Mouse (Mus musculus): Measurements from ENCODE around the gene Pdss2. TPM values are rescaled to one million over a fixed set of nuclear protein-coding genes. Genes with fewer than 3 reads are reported as not detected.
A peak's percentile ranks its signal among the peaks of the same experiment; 100 is the strongest.

Pdss2 gene
- polyA plus RNA-seq, 1 experiment from 2014 or later = 8.0 TPM

- TF ChIP-seq CTCF (IDR thresholded peaks at IDR 0.05; ENCODE audit: low read depth) = no peak
- no peak overlapping the region for H3K9ac ChIP-seq (ENCODE audit: low read depth, low read length)
- no peaks in the 10 kb centered on the region for H3K36me3 ChIP-seq (ENCODE audit: control insufficient read depth, insufficient read depth)
- 90% methylated on average over 6 of the region's 6 CpGs for WGBS
- H3K4me1 ChIP-seq (replicated peaks; ENCODE audit: control insufficient read depth, insufficient read depth, low read length) = 0 out of 2 replicates have a peak, but pooled peaks cover 3% of the 10 kb centered on the region
- no peaks in the 10 kb centered on the region for H3K9me3 ChIP-seq (ENCODE audit: control insufficient read depth)
- no peaks in the 10 kb centered on the region for H3K27me3 ChIP-seq (replicated peaks; ENCODE audit: control insufficient read depth, insufficient read depth, low read length)
- no peak overlapping the region for H3K4me3 ChIP-seq (ENCODE audit: low read depth, low read length)
- no peak overlapping the region for H3K4me2 ChIP-seq (replicated peaks; ENCODE audit: low read depth)
- ATAC-seq = no peak
- no peak overlapping the region for H3K27ac ChIP-seq (ENCODE audit: low read depth, low read length)
Observed at GRCm38 (mm10) chr10:43468293-43468692, 247.0 kb downstream of the Pdss2 start.

- no peaks in the 10 kb centered on the region for H3K36me3 ChIP-seq (ENCODE audit: control insufficient read depth, insufficient read depth)
- ATAC-seq = no peak
- no peak overlapping the region for H3K27ac ChIP-seq (ENCODE audit: low read depth, low read length)
- no peaks in the 10 kb centered on the region for H3K9me3 ChIP-seq (ENCODE audit: control insufficient read depth)
- no peak overlapping the region for H3K4me2 ChIP-seq (replicated peaks; ENCODE audit: low read depth)
- H3K9ac ChIP-seq (ENCODE audit: low read depth, low read length) = no peak overlapping the region
- no peaks in the 10 kb centered on the region for H3K27me3 ChIP-seq (replicated peaks; ENCODE audit: control insufficient read depth, insufficient read depth, low read length)
- peak; percentile 68 for TF ChIP-seq CTCF (IDR thresholded peaks at IDR 0.05; ENCODE audit: low read depth)
- no peak overlapping the region for H3K4me3 ChIP-seq (ENCODE audit: low read depth, low read length)
- no peaks in the 10 kb centered on the region for H3K4me1 ChIP-seq (replicated peaks; ENCODE audit: control insufficient read depth, insufficient read depth, low read length)
- WGBS = 51% methylated on average over 4 of the region's 4 CpGs
Observed at GRCm38 (mm10) chr10:43475376-43475775, 254.1 kb downstream of the Pdss2 start.

GRCm38 (mm10) chr10:43477459-43477858 lies 256.2 kb downstream of the Pdss2 start:
- ATAC-seq = no peak
- no peak overlapping the region for H3K27ac ChIP-seq (ENCODE audit: low read depth, low read length)
- 41% methylated on average over 9 of the region's 9 CpGs for WGBS
- H3K9ac ChIP-seq (ENCODE audit: low read depth, low read length) = no peak overlapping the region
- H3K4me3 ChIP-seq (ENCODE audit: low read depth, low read length) = peak overlapping the region; percentile 84; the same call in 1 of the 2 replicates
- no peaks in the 10 kb centered on the region for H3K9me3 ChIP-seq (ENCODE audit: control insufficient read depth)
- H3K36me3 ChIP-seq (ENCODE audit: control insufficient read depth, insufficient read depth) = no peaks in the 10 kb centered on the region
- H3K4me2 ChIP-seq (replicated peaks; ENCODE audit: low read depth) = peak overlapping the region; percentile 97
- no peak for TF ChIP-seq CTCF (IDR thresholded peaks at IDR 0.05; ENCODE audit: low read depth)
- H3K4me1 ChIP-seq (replicated peaks; ENCODE audit: control insufficient read depth, insufficient read depth, low read length) = no peaks in the 10 kb centered on the region
- no peaks in the 10 kb centered on the region for H3K27me3 ChIP-seq (replicated peaks; ENCODE audit: control insufficient read depth, insufficient read depth, low read length)

- H3K4me2 ChIP-seq (replicated peaks; ENCODE audit: low read depth) = peak overlapping the region; percentile 97
- 1% methylated on average over 40 of the region's 42 CpGs for WGBS
- H3K4me3 ChIP-seq (ENCODE audit: low read depth, low read length) = peak overlapping the region; percentile 84
- H3K4me1 ChIP-seq (replicated peaks; ENCODE audit: control insufficient read depth, insufficient read depth, low read length) = no peaks in the 10 kb centered on the region
- no peaks in the 10 kb centered on the region for H3K27me3 ChIP-seq (replicated peaks; ENCODE audit: control insufficient read depth, insufficient read depth, low read length)
- TF ChIP-seq CTCF (IDR thresholded peaks at IDR 0.05; ENCODE audit: low read depth) = no peak
- peak overlapping the region; percentile 91 for H3K9ac ChIP-seq (ENCODE audit: low read depth, low read length)
- peak overlapping the region; percentile 96 for H3K27ac ChIP-seq (ENCODE audit: low read depth, low read length)
- ATAC-seq = peak; percentile 11; the same call in 1 of the 2 replicates
- H3K9me3 ChIP-seq (ENCODE audit: control insufficient read depth) = no peaks in the 10 kb centered on the region
- no peaks in the 10 kb centered on the region for H3K36me3 ChIP-seq (ENCODE audit: control insufficient read depth, insufficient read depth)
Observed at GRCm38 (mm10) chr10:43477865-43478681, 256.8 kb downstream of the Pdss2 start.

- H3K27ac ChIP-seq (ENCODE audit: low read depth, low read length) = peak within 1 kb of the TSS; percentile 96
- ATAC-seq = peak; percentile 61
- no peaks in the 10 kb centered on the region for H3K4me1 ChIP-seq (replicated peaks; ENCODE audit: control insufficient read depth, insufficient read depth, low read length)
- peak within 1 kb of the TSS; percentile 91 for H3K9ac ChIP-seq (ENCODE audit: low read depth, low read length)
- no peaks in the 10 kb centered on the region for H3K36me3 ChIP-seq (ENCODE audit: control insufficient read depth, insufficient read depth)
- TF ChIP-seq CTCF (IDR thresholded peaks at IDR 0.05; ENCODE audit: low read depth) = no peak
- no peaks in the 10 kb centered on the region for H3K9me3 ChIP-seq (ENCODE audit: control insufficient read depth)
- no peaks in the 10 kb centered on the region for H3K27me3 ChIP-seq (replicated peaks; ENCODE audit: control insufficient read depth, insufficient read depth, low read length)
- H3K4me2 ChIP-seq (replicated peaks; ENCODE audit: low read depth) = peak within 1 kb of the TSS; percentile 97
- H3K4me3 ChIP-seq (ENCODE audit: low read depth, low read length) = peak within 1 kb of the TSS; percentile 84
- under 1% methylated on average over 67 of the region's 101 CpGs for WGBS
Observed at GRCm38 (mm10) chr10:43478751-43479435, 257.6 kb downstream of the Pdss2 start, which contains the start of gene Bend3. Gene Bend3, plus strand, starts transcription at chr10:43478831.

- H3K9me3 ChIP-seq (ENCODE audit: control insufficient read depth) = no peaks in the 10 kb centered on the region
- ATAC-seq = peak; percentile 89
- no peaks in the 10 kb centered on the region for H3K4me1 ChIP-seq (replicated peaks; ENCODE audit: control insufficient read depth, insufficient read depth, low read length)
- peak; percentile 73 for TF ChIP-seq CTCF (IDR thresholded peaks at IDR 0.05; ENCODE audit: low read depth)
- peak overlapping the region; percentile 96 for H3K27ac ChIP-seq (ENCODE audit: low read depth, low read length)
- peak overlapping the region; percentile 84 for H3K4me3 ChIP-seq (ENCODE audit: low read depth, low read length)
- no peaks in the 10 kb centered on the region for H3K27me3 ChIP-seq (replicated peaks; ENCODE audit: control insufficient read depth, insufficient read depth, low read length)
- H3K9ac ChIP-seq (ENCODE audit: low read depth, low read length) = peak overlapping the region; percentile 91
- H3K4me2 ChIP-seq (replicated peaks; ENCODE audit: low read depth) = peak overlapping the region; percentile 97
- WGBS = under 1% methylated on average over 64 of the region's 103 CpGs
- H3K36me3 ChIP-seq (ENCODE audit: control insufficient read depth, insufficient read depth) = no peaks in the 10 kb centered on the region
Observed at GRCm38 (mm10) chr10:43479436-43480157, 258.3 kb downstream of the Pdss2 start.

Data from intestine, postnatal 0 days (tissue).